Mouse (Mus musculus): ENCODE data around the gene Ak4.

DNA sequence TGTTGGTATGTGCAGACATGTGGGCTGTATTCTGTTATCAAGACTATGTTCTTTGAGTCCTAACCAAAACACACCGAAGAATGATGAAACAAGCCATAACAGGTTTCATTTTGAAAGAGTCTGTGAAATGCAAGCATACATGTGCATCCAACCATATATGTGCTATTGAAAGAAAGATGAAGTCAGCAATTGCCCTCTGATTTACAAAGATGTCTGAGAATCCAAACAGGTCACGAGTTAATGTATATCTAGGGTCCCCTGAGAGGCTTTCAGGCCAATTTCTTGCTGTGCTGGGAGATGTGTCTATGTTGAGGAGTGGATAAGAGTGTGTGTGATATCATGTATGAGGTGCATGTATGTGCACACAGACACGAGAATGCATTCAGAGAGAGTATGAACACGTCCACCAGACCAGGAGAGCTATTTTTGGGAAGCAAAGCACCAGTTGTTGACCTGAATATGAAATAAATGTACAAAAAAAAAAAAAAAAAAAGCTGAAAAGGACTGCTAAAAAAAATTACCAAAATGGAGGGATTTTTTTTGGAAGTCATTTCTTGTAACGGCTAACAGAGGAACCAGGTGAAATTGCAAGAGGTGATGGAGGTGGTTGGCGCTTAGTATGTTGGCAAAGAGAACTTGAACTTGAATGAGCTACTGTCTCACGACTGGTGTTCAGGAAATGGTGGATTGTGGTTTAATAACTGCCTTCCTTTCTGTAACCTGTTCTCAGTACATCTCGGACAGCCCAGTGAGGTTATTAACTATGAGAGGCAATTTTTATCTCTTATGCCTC is 91.2 kb downstream of the Ak4 start:
- TF ChIP-seq CTCF (IDR thresholded peaks at IDR 0.05; ENCODE audit: low read depth, low read length) (no peak), POLR2A (IDR thresholded peaks at IDR 0.05; ENCODE audit: extremely low read depth, insufficient read depth, low read length) (no peak)
